Mouse (Mus musculus) hindbrain, embryonic 11.5 days (tissue): Measurements from ENCODE around the gene Ahdc1. TPM values are rescaled to one million over a fixed set of nuclear protein-coding genes. Genes with fewer than 3 reads are reported as not detected.

Source experiments
- ATAC-seq: fragments of 200-750 bp; cut with Nextera tagmentation; 2 replicates; pipeline ENCODE4 v1.8.0; 2017; ENCODE audit warnings: mild to moderate bottlenecking, moderate TSS enrichment, moderate library complexity; ENCODE audit not compliant: low FRiP score
- DNase-seq: peaks from one replicate; pipeline ENCODE4 v3.0.0-alpha.2; 2015; ENCODE audit warnings: low spot score
- H3K27ac ChIP-seq: fragments of 300-500 bp; sonication (generic); 2 replicates; pipeline ENCODE4 v1.5.1; 2014; ENCODE audit warnings: mild to moderate bottlenecking, low read depth, low read length
- H3K27me3 ChIP-seq: fragments of 300-500 bp; sonication (generic); 2 replicates; pipeline ENCODE4 v1.6.1; 2014; ENCODE audit warnings: mild to moderate bottlenecking, low read length, moderate library complexity, mixed read lengths; ENCODE audit not compliant: control insufficient read depth, insufficient read depth
- H3K36me3 ChIP-seq: fragments of 300-500 bp; sonication (generic); 2 replicates; pipeline ENCODE4 v1.6.1; 2014; ENCODE audit warnings: mild to moderate bottlenecking, low read length, moderate library complexity, mixed read lengths; ENCODE audit not compliant: control insufficient read depth, insufficient read depth
- H3K4me1 ChIP-seq: fragments of 300-500 bp; sonication (generic); replicated peaks from 2 replicates; pipeline ENCODE4 v1.6.1; 2014; ENCODE audit warnings: low read length, mixed read lengths; ENCODE audit not compliant: control insufficient read depth, insufficient read depth
- H3K4me2 ChIP-seq: fragments of 300-500 bp; sonication (generic); replicated peaks from 2 replicates; pipeline ENCODE4 v1.6.1; 2014; ENCODE audit warnings: mild to moderate bottlenecking, low read depth, low read length
- H3K4me3 ChIP-seq: fragments of 300-500 bp; sonication (generic); 2 replicates; pipeline ENCODE4 v1.5.1; 2014; ENCODE audit warnings: low read depth, low read length
- H3K9ac ChIP-seq: fragments of 300-500 bp; sonication (generic); 2 replicates; pipeline ENCODE4 v1.6.1; 2014; ENCODE audit warnings: low read depth, low read length
- H3K9me3 ChIP-seq: fragments of 300-500 bp; sonication (generic); 2 replicates; pipeline ENCODE4 v1.6.1; 2016; ENCODE audit warnings: low read length; ENCODE audit not compliant: control insufficient read depth
- WGBS: fragments of 180-500 bp; shearing (Covaris S2); extraction: QIAGEN DNeasy Blood & Tissue Kit; methylation state at CpG from one replicate; pipeline ENCODE4 v1.1.7; 2014; 5-methylcytosine and 5-hydroxymethylcytosine counted together
- polyA plus RNA-seq: library from polyadenylated mRNA; unstranded; fragments of >200 nt; fragmentation: Nextera tagmentation; extraction: Ambion mirVana; gene quantifications from 2 replicates; pipeline ENCODE4 v1.2.1, GENCODE M21; 2014

Gene Ahdc1
- polyA plus RNA-seq, 1 experiment from 2014 or later = 9.0 TPM

- Histone ChIP-seq H3K27me3 (peaks cover 18% of the 10 kb centered on the region), H3K9me3 (no peaks in the 10 kb centered on the region), H3K4me3 (peak overlapping the region; percentile 97), H3K4me2 (peak overlapping the region; percentile 85), H3K4me1 (peaks cover 34% of the 10 kb centered on the region), H3K27ac (peak overlapping the region; percentile 93), H3K9ac (peak overlapping the region; percentile 98), H3K36me3 (no peaks in the 10 kb centered on the region)
- ATAC-seq (no peak), DNase-seq (peak; percentile 52)
- WGBS = 3% methylated on average over 12 of the region's 18 CpGs
Observed at GRCm38 (mm10) chr4:133013266-133013891, 2.3 kb downstream of the Ahdc1 start.

GRCm38 (mm10) chr4:133014088-133014487, 3.0 kb downstream of the Ahdc1 start:
- Histone ChIP-seq H3K27ac (no peak overlapping the region), H3K4me3 (peak overlapping the region; percentile 97), H3K27me3 (peaks cover 18% of the 10 kb centered on the region), H3K9ac (no peak overlapping the region), H3K4me2 (peak overlapping the region; percentile 85), H3K36me3 (no peaks in the 10 kb centered on the region), H3K4me1 (peaks cover 38% of the 10 kb centered on the region), H3K9me3 (no peaks in the 10 kb centered on the region)
- ATAC-seq = no peak
- no peak for DNase-seq
- 27% methylated on average over 5 of the region's 5 CpGs for WGBS

- Histone ChIP-seq H3K4me2 (peak overlapping the region; percentile 28), H3K4me3 (no peak overlapping the region), H3K36me3 (no peaks in the 10 kb centered on the region), H3K27me3 (peaks cover 10% of the 10 kb centered on the region), H3K27ac (no peak overlapping the region), H3K4me1 (peaks cover 38% of the 10 kb centered on the region), H3K9ac (no peak overlapping the region), H3K9me3 (no peaks in the 10 kb centered on the region)
- ATAC-seq (no peak), DNase-seq (no peak)
- WGBS = 21% methylated on average over 10 of the region's 10 CpGs
Observed at GRCm38 (mm10) chr4:133014896-133015709, 4.0 kb downstream of the Ahdc1 start.

- no peak overlapping the region for H3K4me3 ChIP-seq
- no peaks in the 10 kb centered on the region for H3K36me3 ChIP-seq
- no peak for DNase-seq
- no peak overlapping the region for H3K27ac ChIP-seq
- H3K27me3 ChIP-seq = peaks cover 2% of the 10 kb centered on the region
- WGBS = 41% methylated on average over 9 of the region's 9 CpGs
- no peak overlapping the region for H3K4me2 ChIP-seq
- no peak overlapping the region for H3K9ac ChIP-seq
- ATAC-seq = no peak
- H3K9me3 ChIP-seq = no peaks in the 10 kb centered on the region
- peaks cover 45% of the 10 kb centered on the region for H3K4me1 ChIP-seq
Observed at GRCm38 (mm10) chr4:133015710-133016651, 4.9 kb downstream of the Ahdc1 start.

GRCm38 (mm10) chr4:133016677-133017415, 5.8 kb downstream of the Ahdc1 start:
- ATAC-seq (no peak), DNase-seq (no peak)
- Histone ChIP-seq H3K9me3 (no peaks in the 10 kb centered on the region), H3K4me3 (no peak overlapping the region), H3K36me3 (no peaks in the 10 kb centered on the region), H3K4me2 (no peak overlapping the region), H3K9ac (no peak overlapping the region), H3K4me1 (peaks cover 54% of the 10 kb centered on the region), H3K27ac (no peak overlapping the region), H3K27me3 (no peaks in the 10 kb centered on the region)
- WGBS = 34% methylated on average over 4 of the region's 4 CpGs

- no peak overlapping the region for H3K4me2 ChIP-seq
- H3K4me1 ChIP-seq = peaks cover 63% of the 10 kb centered on the region
- H3K9me3 ChIP-seq = no peaks in the 10 kb centered on the region
- H3K27me3 ChIP-seq = no peaks in the 10 kb centered on the region
- no peak for DNase-seq
- no peak overlapping the region; the same call in 1 of the 2 replicates for H3K27ac ChIP-seq
- ATAC-seq = no peak
- no peak overlapping the region for H3K9ac ChIP-seq
- no peak overlapping the region for H3K4me3 ChIP-seq
- no peaks in the 10 kb centered on the region for H3K36me3 ChIP-seq
- WGBS = 53% methylated on average over 6 of the region's 6 CpGs
Observed at GRCm38 (mm10) chr4:133017597-133018262, 6.7 kb downstream of the Ahdc1 start.

GRCm38 (mm10) chr4:133018263-133018798, 7.3 kb downstream of the Ahdc1 start:
- WGBS = 66% methylated on average over 3 of the region's 3 CpGs
- no peaks in the 10 kb centered on the region for H3K9me3 ChIP-seq
- H3K27me3 ChIP-seq = no peaks in the 10 kb centered on the region
- DNase-seq = no peak
- no peak overlapping the region for H3K9ac ChIP-seq
- no peak overlapping the region for H3K4me2 ChIP-seq
- ATAC-seq = no peak
- no peak overlapping the region for H3K4me3 ChIP-seq
- no peak overlapping the region for H3K27ac ChIP-seq
- no peaks in the 10 kb centered on the region for H3K36me3 ChIP-seq
- H3K4me1 ChIP-seq = peaks cover 66% of the 10 kb centered on the region
